Mouse (Mus musculus): ENCODE measurements around the gene Grin3a. TPM values are rescaled to one million over a fixed set of nuclear protein-coding genes. Genes with fewer than 3 reads are reported as not detected.

Grin3a gene
- total and polyA plus RNA-seq, 2 experiments: not detected

- Histone ChIP-seq H3K4me3 (ENCODE audit: insufficient read depth, low read depth, low read length) (no peak overlapping the region), H3K27me3 (ENCODE audit: control insufficient read depth, insufficient read depth, low read length) (peaks cover 10% of the 10 kb centered on the region), H3K27ac (replicated peaks; ENCODE audit: insufficient read depth, low read depth, low read length) (no peak overlapping the region), H3K36me3 (ENCODE audit: control insufficient read depth, insufficient read depth, low read length) (no peaks in the 10 kb centered on the region), H3K4me1 (ENCODE audit: control insufficient read depth, insufficient read depth, low read length) (no peaks in the 10 kb centered on the region), H3K79me2 (ENCODE audit: control insufficient read depth, insufficient read depth, low read length) (no peaks in the 10 kb centered on the region), H3K9ac (ENCODE audit: low read depth, low read length) (no peak overlapping the region)
- DNase-seq (ENCODE audit: extremely low read depth, low read depth, low spot score): no peak
- 30% methylated on average over 6 of the region's 6 CpGs for WGBS
- no peak for TF ChIP-seq CTCF (IDR thresholded peaks at IDR 0.05; ENCODE audit: low read depth, low read length)
- TF ChIP-seq POLR2A (IDR thresholded peaks at IDR 0.05; ENCODE audit: extremely low read depth, insufficient read depth, low read length): no peak
These were observed 1.8 kb downstream of the Grin3a start for GRCm38 (mm10) chr4:49843787-49844186.

- Histone ChIP-seq H3K79me2 (ENCODE audit: control insufficient read depth, insufficient read depth, low read length) (no peaks in the 10 kb centered on the region), H3K27ac (replicated peaks; ENCODE audit: insufficient read depth, low read depth, low read length) (no peak overlapping the region), H3K9ac (ENCODE audit: low read depth, low read length) (no peak overlapping the region), H3K4me3 (ENCODE audit: insufficient read depth, low read depth, low read length) (no peak overlapping the region), H3K4me1 (ENCODE audit: control insufficient read depth, insufficient read depth, low read length) (no peaks in the 10 kb centered on the region), H3K36me3 (ENCODE audit: control insufficient read depth, insufficient read depth, low read length) (no peaks in the 10 kb centered on the region), H3K27me3 (ENCODE audit: control insufficient read depth, insufficient read depth, low read length) (no peaks in the 10 kb centered on the region)
- no peak for DNase-seq (ENCODE audit: extremely low read depth, low read depth, low spot score)
- no peak for TF ChIP-seq CTCF (IDR thresholded peaks at IDR 0.05; ENCODE audit: low read depth, low read length)
- no peak for TF ChIP-seq POLR2A (IDR thresholded peaks at IDR 0.05; ENCODE audit: extremely low read depth, insufficient read depth, low read length)
These were observed 13.5 kb downstream of the Grin3a start for GRCm38 (mm10) chr4:49832035-49832434.

- 79% methylated on average over 3 of the region's 3 CpGs for WGBS
These were observed 31.7 kb downstream of the Grin3a start for GRCm38 (mm10) chr4:49813852-49814251.

GRCm38 (mm10) chr4:49806791-49807190 is 38.8 kb downstream of the Grin3a start:
- DNase-seq (ENCODE audit: extremely low read depth, low read depth, low spot score): no peak
- Histone ChIP-seq H3K27ac (replicated peaks; ENCODE audit: insufficient read depth, low read depth, low read length) (no peak overlapping the region), H3K79me2 (ENCODE audit: control insufficient read depth, insufficient read depth, low read length) (no peaks in the 10 kb centered on the region), H3K4me3 (ENCODE audit: insufficient read depth, low read depth, low read length) (no peak overlapping the region), H3K36me3 (ENCODE audit: control insufficient read depth, insufficient read depth, low read length) (no peaks in the 10 kb centered on the region), H3K9ac (ENCODE audit: low read depth, low read length) (no peak overlapping the region), H3K4me1 (ENCODE audit: control insufficient read depth, insufficient read depth, low read length) (no peaks in the 10 kb centered on the region), H3K27me3 (ENCODE audit: control insufficient read depth, insufficient read depth, low read length) (no peaks in the 10 kb centered on the region)
- TF ChIP-seq POLR2A (IDR thresholded peaks at IDR 0.05; ENCODE audit: extremely low read depth, insufficient read depth, low read length): no peak

More at GRCm38 (mm10) chr4:49813852-49814251, 31.7 kb downstream of the Grin3a start:
- H3K9ac ChIP-seq (ENCODE audit: low read depth, low read length): no peak overlapping the region
- no peaks in the 10 kb centered on the region for H3K27me3 ChIP-seq (ENCODE audit: control insufficient read depth, insufficient read depth, low read length)
- H3K27ac ChIP-seq (replicated peaks; ENCODE audit: insufficient read depth, low read depth, low read length): no peak overlapping the region
- no peak overlapping the region for H3K4me3 ChIP-seq (ENCODE audit: insufficient read depth, low read depth, low read length)
- TF ChIP-seq CTCF (IDR thresholded peaks at IDR 0.05; ENCODE audit: low read depth, low read length): no peak
- no peak for DNase-seq (ENCODE audit: extremely low read depth, low read depth, low spot score)
- no peaks in the 10 kb centered on the region for H3K79me2 ChIP-seq (ENCODE audit: control insufficient read depth, insufficient read depth, low read length)
- no peaks in the 10 kb centered on the region for H3K4me1 ChIP-seq (ENCODE audit: control insufficient read depth, insufficient read depth, low read length)
- H3K36me3 ChIP-seq (ENCODE audit: control insufficient read depth, insufficient read depth, low read length): no peaks in the 10 kb centered on the region

- Histone ChIP-seq H3K36me3 (ENCODE audit: control insufficient read depth, insufficient read depth, low read length) (no peaks in the 10 kb centered on the region), H3K9ac (ENCODE audit: low read depth, low read length) (no peak overlapping the region), H3K27ac (replicated peaks; ENCODE audit: insufficient read depth, low read depth, low read length) (no peak overlapping the region), H3K79me2 (ENCODE audit: control insufficient read depth, insufficient read depth, low read length) (no peaks in the 10 kb centered on the region), H3K27me3 (ENCODE audit: control insufficient read depth, insufficient read depth, low read length) (no peaks in the 10 kb centered on the region), H3K4me1 (ENCODE audit: control insufficient read depth, insufficient read depth, low read length) (no peaks in the 10 kb centered on the region), H3K4me3 (ENCODE audit: insufficient read depth, low read depth, low read length) (no peak overlapping the region)
- no peak for DNase-seq (ENCODE audit: extremely low read depth, low read depth, low spot score)
- TF ChIP-seq POLR2A (IDR thresholded peaks at IDR 0.05; ENCODE audit: extremely low read depth, insufficient read depth, low read length) (no peak), CTCF (IDR thresholded peaks at IDR 0.05; ENCODE audit: low read depth, low read length) (no peak)
- WGBS: 84% methylated on average over 2 of the region's 2 CpGs
These were observed 46.2 kb downstream of the Grin3a start for GRCm38 (mm10) chr4:49799338-49799737.

GRCm38 (mm10) chr4:49788971-49789370 is 56.6 kb downstream of the Grin3a start:
- WGBS: 75% methylated on average over 2 of the region's 2 CpGs

More at GRCm38 (mm10) chr4:49788971-49789370, 56.6 kb downstream of the Grin3a start:
- Histone ChIP-seq H3K36me3 (ENCODE audit: control insufficient read depth, insufficient read depth, low read length) (no peaks in the 10 kb centered on the region), H3K79me2 (ENCODE audit: control insufficient read depth, insufficient read depth, low read length) (no peaks in the 10 kb centered on the region), H3K4me3 (ENCODE audit: insufficient read depth, low read depth, low read length) (no peak overlapping the region), H3K27me3 (ENCODE audit: control insufficient read depth, insufficient read depth, low read length) (no peaks in the 10 kb centered on the region), H3K27ac (replicated peaks; ENCODE audit: insufficient read depth, low read depth, low read length) (no peak overlapping the region), H3K4me1 (ENCODE audit: control insufficient read depth, insufficient read depth, low read length) (no peaks in the 10 kb centered on the region), H3K9ac (ENCODE audit: low read depth, low read length) (no peak overlapping the region)
- TF ChIP-seq CTCF (IDR thresholded peaks at IDR 0.05; ENCODE audit: low read depth, low read length) (no peak), POLR2A (IDR thresholded peaks at IDR 0.05; ENCODE audit: extremely low read depth, insufficient read depth, low read length) (no peak)
- DNase-seq (ENCODE audit: extremely low read depth, low read depth, low spot score): no peak
